Mouse (Mus musculus): ENCODE measurements around the gene Numbl.
A peak's percentile ranks its signal among the peaks of the same experiment; 100 is the strongest.

The Numbl gene

GRCm38 (mm10) chr7:27296518-27296917 is 38.3 kb downstream of the Numbl start:
- DNase-seq (ENCODE audit: low spot score), result no peak

DNA sequence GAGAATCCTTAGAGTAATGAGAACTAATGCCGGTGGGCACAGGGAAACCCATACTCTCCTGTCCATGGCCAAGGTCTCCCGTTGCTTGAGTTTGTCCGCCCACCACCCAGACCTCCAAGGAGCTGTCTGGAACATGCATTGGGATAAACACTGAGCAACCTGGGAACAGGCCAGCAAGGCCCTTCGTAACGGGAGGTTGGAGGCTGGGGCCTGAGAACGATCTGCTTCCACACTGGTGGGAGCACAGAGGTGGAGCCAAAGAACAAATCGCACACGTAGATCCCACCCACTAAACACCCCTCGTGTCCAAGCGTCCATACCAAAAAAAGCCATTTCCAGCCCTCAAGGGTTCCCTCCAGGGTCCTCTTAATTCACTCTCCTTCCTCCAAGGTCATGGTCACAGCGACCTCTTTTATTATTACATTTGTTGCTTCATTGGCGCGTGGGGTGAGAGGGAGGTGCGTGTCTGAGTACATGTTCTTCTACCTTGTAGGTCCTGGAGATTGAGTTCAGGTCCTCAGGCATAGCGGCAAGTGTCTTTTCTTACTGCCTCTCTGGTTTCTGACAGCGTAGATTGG is 39.9 kb downstream of the Numbl start:
- DNase-seq (ENCODE audit: low spot score), result no peak

GRCm38 (mm10) chr7:27298816-27299215 is 40.6 kb downstream of the Numbl start:
- no peak for DNase-seq (ENCODE audit: low spot score)

DNA sequence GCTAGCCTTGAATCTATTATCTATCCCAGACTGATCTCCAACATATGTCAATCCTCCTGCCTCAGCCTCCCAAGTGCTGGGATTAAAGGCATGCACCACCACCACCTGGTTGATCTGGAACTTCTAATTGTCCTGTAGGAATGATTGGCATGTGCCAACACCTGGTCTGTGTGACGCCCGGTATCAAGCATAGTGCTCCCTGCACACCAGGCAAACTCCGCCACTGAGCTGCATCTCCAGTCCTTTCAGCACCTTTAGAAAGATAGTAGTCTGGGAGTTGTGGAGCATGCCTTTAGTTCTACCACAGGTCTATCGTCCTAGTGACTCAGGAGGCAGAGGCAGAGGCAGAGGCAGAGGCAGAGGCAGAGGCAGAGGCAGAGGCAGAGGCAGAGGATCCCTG is 42.1 kb downstream of the Numbl start:
- DNase-seq (ENCODE audit: low spot score), result no peak

- no peak for DNase-seq (ENCODE audit: low spot score)
Observed at GRCm38 (mm10) chr7:27300801-27301200, 42.6 kb downstream of the Numbl start.

DNA sequence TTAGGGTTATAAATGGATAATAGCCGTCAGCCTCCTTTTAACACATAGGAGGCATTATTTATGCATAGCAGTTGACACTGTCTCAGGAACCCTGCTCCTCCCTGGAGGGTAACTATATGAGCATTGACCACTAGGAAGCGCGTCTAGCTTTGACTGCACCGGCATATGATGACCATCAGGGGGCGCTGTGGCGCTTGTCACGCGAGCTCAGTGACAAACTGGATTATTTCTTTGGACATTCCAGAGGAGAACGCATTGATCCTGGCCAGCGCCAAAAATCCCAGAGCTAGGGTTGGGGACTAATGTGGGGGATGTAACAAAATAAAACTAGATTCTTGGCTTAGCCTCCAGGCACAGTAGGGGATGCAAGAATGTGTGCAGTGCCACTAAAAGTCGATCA is 43.9 kb downstream of the Numbl start:
- DNase-seq (ENCODE audit: low spot score), result peak; percentile 56

- DNase-seq (ENCODE audit: low spot score), result no peak
Observed at GRCm38 (mm10) chr7:27305091-27305730, 47.0 kb downstream of the Numbl start.

- no peak for DNase-seq (ENCODE audit: low spot score)
Observed at GRCm38 (mm10) chr7:27306161-27307160, 48.2 kb downstream of the Numbl start.

GRCm38 (mm10) chr7:27307551-27307950 is 49.3 kb downstream of the Numbl start:
- DNase-seq (ENCODE audit: low spot score), result no peak

GRCm38 (mm10) chr7:27308821-27309549 is 50.8 kb downstream of the Numbl start:
- no peak for DNase-seq (ENCODE audit: low spot score)

GRCm38 (mm10) chr7:27309832-27310231 is 51.6 kb downstream of the Numbl start:
- no peak for DNase-seq (ENCODE audit: low spot score)

DNA sequence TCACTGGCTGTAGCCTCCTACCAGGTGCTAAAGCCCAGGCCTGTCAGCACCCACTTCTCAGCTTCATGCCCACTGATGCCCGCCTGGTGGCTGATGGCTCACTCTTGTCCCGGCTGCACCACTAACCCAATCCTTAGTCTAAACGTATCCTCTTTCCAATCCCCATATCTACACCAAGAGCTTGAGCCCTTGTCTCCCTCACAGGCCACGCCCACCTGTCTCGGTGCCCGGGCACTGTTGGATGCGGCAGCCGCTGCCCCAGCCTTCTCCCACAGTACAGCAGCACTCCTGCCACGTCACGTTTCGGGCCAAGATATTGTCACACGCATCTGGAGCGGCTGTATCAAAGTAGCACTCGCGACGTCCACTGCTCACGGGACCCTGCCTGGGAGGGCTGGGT is 52.1 kb downstream of the Numbl start:
- DNase-seq (ENCODE audit: low spot score), result no peak

- no peak for DNase-seq (ENCODE audit: low spot score)
Observed at GRCm38 (mm10) chr7:27310996-27311535, 52.8 kb downstream of the Numbl start.

- no peak for DNase-seq (ENCODE audit: low spot score)
Observed at GRCm38 (mm10) chr7:27311651-27312284, 53.5 kb downstream of the Numbl start.

- DNase-seq (ENCODE audit: low spot score), result no peak
Observed at GRCm38 (mm10) chr7:27314393-27314792, 56.2 kb downstream of the Numbl start.

DNA sequence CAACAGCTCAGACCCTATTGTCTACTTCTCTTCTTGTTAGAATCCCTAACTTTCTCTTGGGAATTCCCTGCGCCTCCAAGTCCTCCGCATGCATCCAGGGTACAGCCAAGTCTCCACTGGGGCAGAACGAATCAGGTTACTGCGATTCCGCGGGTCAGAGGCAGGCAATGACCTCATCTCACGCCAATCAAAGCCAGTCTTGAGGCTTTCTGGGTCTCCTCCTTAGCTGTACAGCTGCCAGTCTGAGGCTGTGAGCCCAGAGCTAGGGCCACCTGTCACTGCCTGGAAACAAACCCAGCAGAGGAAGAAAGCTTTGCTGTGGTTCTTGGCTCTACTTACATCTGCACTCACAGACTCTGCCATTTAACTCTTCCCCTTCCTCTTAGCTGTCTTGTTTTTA is 57.7 kb downstream of the Numbl start:
- no peak for DNase-seq (ENCODE audit: low spot score)

DNA sequence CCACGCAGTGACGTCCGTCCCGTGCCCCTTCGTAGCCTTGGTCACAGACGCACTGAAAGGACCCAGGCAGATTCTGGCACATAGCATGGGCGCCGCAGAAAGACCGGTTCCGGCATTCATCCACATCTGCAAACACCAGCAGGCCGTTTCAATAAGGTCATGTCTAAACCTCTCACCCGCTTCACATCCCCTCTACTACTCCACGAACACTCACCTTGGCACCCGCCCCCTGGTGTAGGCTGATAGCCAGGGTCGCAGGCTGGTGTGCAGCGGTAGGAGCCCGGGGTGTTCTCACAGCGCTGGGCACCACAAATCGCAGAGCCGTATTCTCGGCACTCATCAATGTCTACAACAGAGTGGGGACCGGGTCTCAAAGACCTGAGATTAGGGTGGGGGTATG is 61.2 kb downstream of the Numbl start:
- DNase-seq (ENCODE audit: low spot score), result no peak

- DNase-seq (ENCODE audit: low spot score), result no peak
Observed at GRCm38 (mm10) chr7:27322291-27322690, 64.1 kb downstream of the Numbl start.

DNA sequence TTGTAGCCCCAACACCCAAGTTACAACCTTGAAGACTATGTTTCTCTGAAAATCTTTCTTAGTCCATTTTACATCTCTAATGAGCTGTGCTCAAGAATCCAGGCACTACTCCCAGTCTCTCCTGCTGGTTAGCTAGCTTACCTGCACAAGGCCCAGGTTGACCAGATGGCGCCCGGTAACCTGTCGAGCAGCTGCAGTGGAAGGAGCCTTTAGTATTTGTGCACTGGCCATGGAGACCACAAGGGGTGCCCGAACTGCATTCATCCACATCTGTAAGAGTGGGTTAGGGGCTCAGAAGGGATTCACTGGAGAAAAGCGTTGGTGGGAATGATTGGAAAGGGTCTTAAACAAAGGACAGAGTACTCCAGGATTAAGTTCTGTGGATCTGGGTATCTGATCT is 64.8 kb downstream of the Numbl start:
- DNase-seq (ENCODE audit: low spot score), result no peak

- no peak for DNase-seq (ENCODE audit: low spot score)
Observed at GRCm38 (mm10) chr7:27324161-27324560, 65.9 kb downstream of the Numbl start.

- no peak for DNase-seq (ENCODE audit: low spot score)
Observed at GRCm38 (mm10) chr7:27324928-27325327, 66.7 kb downstream of the Numbl start.

Data from layer of hippocampus, adult 9-10 months (tissue).